Mouse (Mus musculus) R1 (cell line): ENCODE results near the gene Celsr1.

Experiments used
- DNase-seq: peaks from one replicate; pipeline ENCODE4 v3.0.0-alpha.2; 2018; ENCODE audit warnings: low read depth, low spot score

Gene Celsr1

GRCm38 (mm10) chr15:85896284-85896683, 137.3 kb downstream of the Celsr1 start:
- DNase-seq, result peak; percentile 81

- DNase-seq, result no peak
These were observed 139.7 kb downstream of the Celsr1 start for GRCm38 (mm10) chr15:85893871-85894270.

- DNase-seq, result no peak
These were observed 141.0 kb downstream of the Celsr1 start for GRCm38 (mm10) chr15:85892498-85893118.

GRCm38 (mm10) chr15:85891971-85892370, 141.6 kb downstream of the Celsr1 start:
- no peak for DNase-seq

GRCm38 (mm10) chr15:85889235-85889634, 144.3 kb downstream of the Celsr1 start:
- no peak for DNase-seq

DNA sequence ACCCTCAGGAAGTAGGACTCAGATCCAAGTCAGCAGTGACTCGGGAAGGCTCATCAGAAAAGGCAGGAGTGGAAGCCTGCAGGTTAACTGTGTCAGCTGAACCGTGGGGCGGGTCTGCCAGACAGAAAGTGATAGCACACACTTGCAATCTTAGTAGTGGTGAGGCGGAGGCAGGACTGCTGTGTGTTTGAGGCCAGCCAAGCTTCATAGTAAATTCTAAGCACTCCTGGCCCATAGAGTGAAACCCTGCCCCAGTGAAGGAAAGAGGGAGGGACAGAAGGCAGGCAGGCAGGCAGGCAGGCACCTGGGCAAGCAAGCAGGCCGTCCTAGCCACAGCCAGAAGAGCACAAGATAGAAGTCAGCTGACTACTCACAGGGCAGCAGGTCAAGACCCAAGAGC, 148.0 kb downstream of the Celsr1 start:
- DNase-seq, result no peak

DNA sequence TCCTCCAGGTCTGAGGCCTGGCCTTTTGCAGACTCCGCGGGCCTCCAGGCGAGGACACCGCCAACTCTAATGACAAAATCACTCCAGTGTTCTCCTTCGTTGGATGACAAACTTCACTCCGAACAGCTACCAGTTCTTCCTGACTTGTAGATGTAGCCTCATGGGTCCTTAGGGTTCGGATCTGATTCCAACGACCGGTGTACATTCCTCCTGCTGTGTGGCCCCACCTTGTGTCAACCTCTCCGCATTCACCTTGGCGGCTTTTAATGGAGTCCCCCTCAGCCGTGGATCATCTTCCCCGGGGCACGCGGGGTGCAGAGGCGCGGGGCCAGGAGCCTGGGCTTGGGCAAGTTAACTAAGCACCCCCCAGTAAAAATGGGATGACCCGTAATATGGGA, 154.1 kb downstream of the Celsr1 start:
- peak; percentile 50 for DNase-seq

DNA sequence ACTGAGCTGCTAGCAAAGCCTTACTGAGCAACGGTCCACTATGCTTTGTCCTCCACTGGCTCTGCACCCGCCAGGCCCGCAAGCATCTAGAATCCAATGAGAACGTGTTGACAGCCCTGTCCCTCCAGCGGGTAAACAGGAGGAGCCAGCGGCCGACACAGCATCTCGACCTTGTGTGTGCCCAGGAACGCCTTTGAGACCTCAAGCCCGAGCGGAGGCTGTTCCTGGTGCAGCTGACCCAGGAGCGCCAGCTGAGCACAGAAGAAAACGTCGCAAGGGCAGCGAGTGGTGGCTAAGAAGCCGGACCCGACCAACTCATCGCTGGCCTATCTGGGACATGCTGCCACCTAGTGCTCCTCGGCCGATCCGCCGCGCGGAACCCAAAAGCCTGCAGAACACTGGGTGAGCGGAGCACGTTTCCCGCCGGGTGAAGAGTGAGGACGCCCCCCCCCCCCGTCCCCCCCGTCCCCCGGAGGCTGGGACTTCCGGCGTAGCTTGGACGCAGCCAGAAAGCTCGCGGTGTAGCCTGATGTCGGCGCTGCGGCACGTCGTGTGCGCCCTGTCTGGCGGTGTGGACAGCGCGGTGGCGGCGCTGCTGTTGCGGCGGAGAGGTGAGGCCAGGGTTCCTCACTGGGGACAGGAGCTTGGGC, 154.6 kb downstream of the Celsr1 start, which contains the start of gene Trmu:
Gene Trmu, plus strand, starts transcription at position 465 of the 650 bp plus-strand sequence.
- DNase-seq, result peak; percentile 89

DNA sequence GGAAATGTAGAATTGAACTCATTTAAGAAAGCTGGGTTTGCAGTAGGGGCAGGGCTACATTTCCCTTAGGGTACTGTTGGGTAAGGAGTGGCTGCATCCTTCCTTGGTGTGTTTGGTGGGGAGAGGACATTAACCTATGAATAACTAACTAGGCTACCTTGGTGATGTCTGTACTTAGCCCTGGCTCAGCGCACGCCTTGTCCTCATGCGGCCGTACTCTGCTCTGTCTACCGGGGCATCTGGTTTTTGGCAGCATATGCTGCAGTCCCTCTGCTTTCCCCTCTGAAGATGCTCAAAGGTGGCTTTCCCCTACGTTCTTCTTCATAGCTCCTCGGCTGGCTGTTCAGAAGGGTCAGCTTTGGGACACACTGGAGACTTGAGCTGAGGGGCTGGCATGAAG, 156.2 kb downstream of the Celsr1 start:
- DNase-seq, result no peak

DNA sequence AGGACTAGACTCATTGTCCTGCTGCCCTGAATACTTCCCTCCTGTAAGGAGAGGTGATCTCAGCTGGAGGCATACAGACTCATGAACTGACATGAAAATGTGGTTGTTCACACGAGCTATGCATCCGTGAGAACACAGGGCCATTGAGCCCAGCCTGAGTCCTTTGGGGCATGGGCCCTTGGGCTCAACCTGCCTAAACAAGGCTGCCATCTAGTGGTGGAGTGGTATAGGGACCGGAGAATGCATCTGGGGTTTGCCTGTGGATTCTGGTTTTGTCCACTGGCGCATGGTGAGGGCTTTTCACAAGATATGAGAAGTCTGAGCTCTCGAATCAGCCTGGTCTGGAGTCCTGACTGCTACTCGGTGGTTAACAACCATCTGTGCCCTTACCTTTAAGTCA, 165.9 kb downstream of the Celsr1 start:
- peak; percentile 81 for DNase-seq

- DNase-seq, result peak; percentile 96
These were observed 167.7 kb downstream of the Celsr1 start for GRCm38 (mm10) chr15:85865913-85866312.

GRCm38 (mm10) chr15:85859490-85860031, 174.0 kb downstream of the Celsr1 start, which contains the start of gene Gtse1:
Gtse1 (plus strand) TSS chr15:85859745.
- peak; percentile 99 for DNase-seq

- no peak for DNase-seq
These were observed 174.5 kb downstream of the Celsr1 start for GRCm38 (mm10) chr15:85858980-85859489.

GRCm38 (mm10) chr15:85851656-85852392, 181.8 kb downstream of the Celsr1 start:
- peak; percentile 57 for DNase-seq
